Mouse (Mus musculus) forebrain, embryonic 14.5 days (tissue): ENCODE results near the gene Slc6a4. TPM values are rescaled to one million over a fixed set of nuclear protein-coding genes. Genes with fewer than 3 reads are reported as not detected.

Experiments used
- ATAC-seq: fragments of 200-750 bp; cut with Nextera tagmentation; 2 replicates; pipeline ENCODE4 v1.8.0; 2017; ENCODE audit warnings: mild to moderate bottlenecking, moderate library complexity
- DNase-seq: peaks from one replicate; pipeline ENCODE4 v3.0.0-alpha.2; 2015; ENCODE audit warnings: low spot score
- H3K27ac ChIP-seq: fragments of 300-500 bp; sonication (generic); 2 replicates; pipeline ENCODE4 v1.5.1; 2014; ENCODE audit warnings: low read depth, mild to moderate bottlenecking, control low read depth, low read length, moderate library complexity
- H3K27me3 ChIP-seq: fragments of 300-500 bp; sonication (generic); replicated peaks from 2 replicates; pipeline ENCODE4 v1.6.1; 2014; ENCODE audit warnings: low read length, control low read depth, mixed read lengths; ENCODE audit not compliant: control insufficient read depth, insufficient read depth
- H3K36me3 ChIP-seq: fragments of 300-500 bp; sonication (generic); 2 replicates; pipeline ENCODE4 v1.6.1; 2014; ENCODE audit warnings: low read length, control low read depth; ENCODE audit not compliant: control insufficient read depth, insufficient read depth
- H3K4me1 ChIP-seq: fragments of 300-500 bp; sonication (generic); 2 replicates; pipeline ENCODE4 v1.6.1; 2014; ENCODE audit warnings: antibody characterized with exemption, low read length, control low read depth; ENCODE audit not compliant: control insufficient read depth, insufficient read depth
- H3K4me2 ChIP-seq: fragments of 300-500 bp; sonication (generic); 2 replicates; pipeline ENCODE4 v1.6.1; 2014; ENCODE audit warnings: mild to moderate bottlenecking, control low read depth, low read length
- H3K4me3 ChIP-seq: fragments of 300-500 bp; sonication (generic); 2 replicates; pipeline ENCODE4 v1.5.1; 2014; ENCODE audit warnings: low read depth, low read length, control low read depth
- H3K9ac ChIP-seq: fragments of 300-500 bp; sonication (generic); 2 replicates; pipeline ENCODE4 v1.6.1; 2014; ENCODE audit warnings: mild to moderate bottlenecking, low read length, control low read depth, moderate library complexity
- H3K9me3 ChIP-seq: fragments of 300-500 bp; sonication (generic); replicated peaks from 2 replicates; pipeline ENCODE4 v1.6.1; 2016; ENCODE audit warnings: low read length, control low read depth, mixed read lengths; ENCODE audit not compliant: control insufficient read depth
- WGBS: fragments of 180-500 bp; shearing (Covaris S2); extraction: QIAGEN DNeasy Blood & Tissue Kit; methylation state at CpG from one replicate; pipeline ENCODE4 v1.1.7; 2014; 5-methylcytosine and 5-hydroxymethylcytosine counted together
- polyA plus RNA-seq: library from polyadenylated mRNA; unstranded; fragments of >200 nt; fragmentation: Nextera tagmentation; extraction: Ambion mirVana; gene quantifications from 2 replicates; pipeline ENCODE4 v1.2.1, GENCODE M21; 2014

The Slc6a4 gene
- polyA plus RNA-seq, 1 experiment from 2014 or later: 0.10 TPM

DNA sequence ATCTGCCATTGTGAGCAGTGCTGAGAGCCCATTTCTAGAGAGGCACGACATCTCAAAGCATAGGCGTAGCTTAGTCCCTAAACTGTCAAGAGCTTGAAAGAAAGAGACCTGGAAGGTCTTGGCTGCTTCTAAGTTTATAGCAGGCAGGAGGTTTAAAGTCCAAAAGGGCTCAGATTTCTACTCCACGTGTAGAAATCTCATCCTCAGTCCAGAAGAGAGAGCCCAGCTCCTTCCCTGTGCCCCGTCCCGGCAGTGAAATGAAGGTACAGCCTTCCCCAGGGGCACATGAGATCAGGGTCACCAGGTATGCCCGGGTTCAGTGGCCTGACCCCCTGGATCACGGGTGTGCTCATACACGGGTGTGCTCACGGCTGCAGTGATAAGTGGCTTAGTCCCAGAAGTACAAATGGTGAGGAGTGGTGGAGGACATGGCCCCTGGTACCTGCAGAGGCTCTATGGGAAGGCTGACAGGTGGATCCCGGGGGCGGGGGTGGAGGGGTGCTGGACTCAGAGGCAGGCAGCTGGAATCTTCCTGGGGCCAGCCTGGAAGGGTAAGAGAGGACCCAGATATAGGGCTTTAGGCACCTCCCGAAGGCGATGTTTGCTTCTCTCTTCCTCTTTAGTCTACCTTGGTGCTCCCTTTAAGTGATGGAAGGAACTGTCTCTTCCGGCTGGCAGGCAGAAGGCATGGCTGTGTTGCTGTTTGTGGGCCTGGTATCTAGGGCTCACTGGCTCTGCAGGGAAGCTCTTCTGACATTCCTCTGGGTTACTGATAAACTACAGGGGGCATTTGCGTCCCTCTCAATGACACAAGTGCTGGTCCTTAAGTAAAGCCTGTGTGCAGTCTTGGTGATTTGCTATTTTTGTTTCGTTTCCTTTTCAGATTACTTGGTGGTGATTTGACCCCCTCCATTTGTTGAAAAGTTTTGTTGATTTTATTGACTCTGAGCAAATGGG, 10.9 kb downstream of the Slc6a4 start:
- ATAC-seq: no peak
- Histone ChIP-seq H3K36me3 (no peaks in the 10 kb centered on the region), H3K4me2 (no peak overlapping the region), H3K9me3 (no peaks in the 10 kb centered on the region), H3K4me3 (no peak overlapping the region), H3K4me1 (no peaks in the 10 kb centered on the region), H3K27me3 (no peaks in the 10 kb centered on the region), H3K9ac (no peak overlapping the region), H3K27ac (no peak overlapping the region)
- 78% methylated on average over 16 of the region's 16 CpGs for WGBS
- no peak for DNase-seq

DNA sequence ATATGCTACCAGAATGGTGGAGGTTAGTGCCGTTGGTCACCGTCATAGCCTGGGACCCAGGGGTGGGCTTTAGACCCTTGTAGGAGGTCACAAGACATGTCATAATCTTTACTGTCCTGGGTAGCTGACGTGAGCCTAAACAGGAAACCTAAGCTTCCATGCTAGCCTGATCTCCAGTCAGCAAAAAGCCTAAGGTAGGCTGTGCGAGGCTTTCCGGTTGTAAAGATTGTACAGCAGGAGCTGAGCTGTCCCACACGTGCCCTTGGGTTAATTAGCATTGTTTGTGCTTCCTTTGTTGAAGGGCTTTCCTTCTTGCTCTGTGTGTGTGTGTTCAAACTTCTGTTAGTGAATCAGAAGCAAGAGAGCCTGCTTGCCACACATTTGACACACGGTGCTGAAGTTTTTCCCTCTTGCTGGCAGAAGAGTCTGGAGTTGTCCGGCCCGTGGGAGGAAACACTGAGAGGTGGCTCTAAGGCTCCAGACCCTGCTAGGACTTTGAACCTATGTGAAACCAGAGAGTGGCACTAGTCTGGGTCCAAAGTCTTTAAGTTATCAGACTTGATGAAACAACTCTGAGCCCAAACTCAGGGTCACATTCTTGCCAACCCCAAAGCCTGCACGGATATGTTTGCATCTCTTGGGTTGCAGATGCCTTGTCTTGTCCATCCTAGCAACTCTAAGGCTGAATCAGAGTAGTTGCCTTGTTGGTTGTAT, 12.5 kb downstream of the Slc6a4 start:
- no peak for ATAC-seq
- Histone ChIP-seq H3K27ac (no peak overlapping the region), H3K9ac (no peak overlapping the region), H3K27me3 (no peaks in the 10 kb centered on the region), H3K4me3 (no peak overlapping the region), H3K4me1 (no peaks in the 10 kb centered on the region), H3K36me3 (no peaks in the 10 kb centered on the region), H3K4me2 (no peak overlapping the region), H3K9me3 (no peaks in the 10 kb centered on the region)
- WGBS: 78% methylated on average over 10 of the region's 10 CpGs
- DNase-seq: no peak

DNA sequence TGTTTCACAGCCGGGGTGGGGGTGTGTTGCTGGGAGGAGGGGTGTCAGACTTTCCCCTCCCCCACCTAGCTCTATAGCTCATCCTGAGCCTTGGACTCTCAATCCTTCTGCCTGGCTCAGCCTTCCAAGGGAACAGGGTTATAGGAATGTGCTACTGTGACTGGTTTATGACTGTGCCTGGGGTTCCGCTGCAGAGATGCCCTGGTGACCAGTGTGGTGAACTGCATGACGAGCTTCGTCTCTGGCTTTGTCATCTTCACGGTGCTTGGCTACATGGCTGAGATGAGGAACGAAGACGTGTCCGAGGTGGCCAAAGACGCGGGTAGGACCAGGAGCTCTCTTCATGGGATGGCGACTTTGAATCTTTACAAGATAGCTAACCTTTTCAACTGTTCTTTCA, 19.6 kb downstream of the Slc6a4 start:
- DNase-seq (no peak), ATAC-seq (no peak)
- Histone ChIP-seq H3K4me1 (no peaks in the 10 kb centered on the region), H3K9ac (no peak overlapping the region), H3K4me2 (no peak overlapping the region), H3K27me3 (no peaks in the 10 kb centered on the region), H3K9me3 (no peaks in the 10 kb centered on the region), H3K36me3 (no peaks in the 10 kb centered on the region), H3K4me3 (no peak overlapping the region), H3K27ac (no peak overlapping the region)
- WGBS: 86% methylated on average over 11 of the region's 11 CpGs

- no peak overlapping the region for H3K4me3 ChIP-seq
- no peak for DNase-seq
These were observed 21.1 kb downstream of the Slc6a4 start for GRCm38 (mm10) chr11:77019539-77019938.

GRCm38 (mm10) chr11:77021749-77022396, 23.5 kb downstream of the Slc6a4 start:
- H3K27ac ChIP-seq: no peak overlapping the region
- ATAC-seq (no peak), DNase-seq (no peak)
- no peaks in the 10 kb centered on the region for H3K4me1 ChIP-seq
- 76% methylated on average over 9 of the region's 9 CpGs for WGBS
- no peak overlapping the region for H3K4me2 ChIP-seq
- no peaks in the 10 kb centered on the region for H3K9me3 ChIP-seq
- no peak overlapping the region for H3K9ac ChIP-seq
- H3K4me3 ChIP-seq: no peak overlapping the region
- H3K36me3 ChIP-seq: no peaks in the 10 kb centered on the region
- no peaks in the 10 kb centered on the region for H3K27me3 ChIP-seq

More at GRCm38 (mm10) chr11:77019539-77019938, 21.1 kb downstream of the Slc6a4 start:
- Histone ChIP-seq H3K9me3 (no peaks in the 10 kb centered on the region), H3K4me2 (no peak overlapping the region), H3K27me3 (no peaks in the 10 kb centered on the region), H3K9ac (no peak overlapping the region), H3K4me1 (no peaks in the 10 kb centered on the region), H3K27ac (no peak overlapping the region), H3K36me3 (no peaks in the 10 kb centered on the region)
- WGBS: 84% methylated on average over 8 of the region's 8 CpGs
- no peak for ATAC-seq

GRCm38 (mm10) chr11:77026559-77026958, 28.2 kb downstream of the Slc6a4 start:
- Histone ChIP-seq H3K4me3 (no peak overlapping the region), H3K9ac (no peak overlapping the region), H3K27me3 (no peaks in the 10 kb centered on the region), H3K36me3 (no peaks in the 10 kb centered on the region), H3K27ac (no peak overlapping the region), H3K4me1 (no peaks in the 10 kb centered on the region), H3K9me3 (no peaks in the 10 kb centered on the region), H3K4me2 (no peak overlapping the region)
- DNase-seq (no peak), ATAC-seq (no peak)
- WGBS: 85% methylated on average over 3 of the region's 3 CpGs

DNA sequence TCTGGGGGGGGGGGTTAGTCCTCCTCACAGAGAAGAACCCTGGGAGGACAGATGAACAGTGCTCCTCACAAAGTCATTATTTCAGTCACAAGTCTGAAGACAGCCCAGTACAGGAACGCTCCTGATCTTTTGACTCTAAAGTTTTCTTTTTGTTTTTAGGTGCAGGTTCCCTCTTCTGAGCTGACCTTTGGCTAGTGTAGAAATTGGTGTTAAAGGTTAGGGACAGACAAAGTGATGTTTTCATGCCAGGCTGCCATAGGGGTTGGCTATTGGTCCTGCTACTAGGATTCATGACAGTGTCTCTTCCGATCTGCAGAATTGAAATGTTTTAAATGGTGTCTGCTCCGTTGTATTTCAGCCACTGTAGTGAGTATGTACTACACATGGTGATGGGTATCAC, 29.8 kb downstream of the Slc6a4 start:
- no peaks in the 10 kb centered on the region for H3K27me3 ChIP-seq
- H3K9me3 ChIP-seq: no peaks in the 10 kb centered on the region
- no peak overlapping the region for H3K4me3 ChIP-seq
- H3K9ac ChIP-seq: no peak overlapping the region
- no peak overlapping the region for H3K27ac ChIP-seq
- ATAC-seq: no peak
- 90% methylated on average over 3 of the region's 3 CpGs for WGBS
- DNase-seq: no peak
- no peaks in the 10 kb centered on the region for H3K36me3 ChIP-seq
- H3K4me2 ChIP-seq: no peak overlapping the region
- no peaks in the 10 kb centered on the region for H3K4me1 ChIP-seq

GRCm38 (mm10) chr11:77031151-77031934, 32.9 kb downstream of the Slc6a4 start:
- Histone ChIP-seq H3K4me3 (no peak overlapping the region), H3K27ac (no peak overlapping the region), H3K9me3 (no peaks in the 10 kb centered on the region), H3K4me2 (no peak overlapping the region), H3K27me3 (no peaks in the 10 kb centered on the region), H3K36me3 (no peaks in the 10 kb centered on the region), H3K9ac (no peak overlapping the region), H3K4me1 (no peaks in the 10 kb centered on the region)
- ATAC-seq (no peak), DNase-seq (no peak)
- WGBS: 80% methylated on average over 14 of the region's 14 CpGs
